Mouse (Mus musculus): Measurements from ENCODE around the gene Lin7a. TPM values are rescaled to one million over a fixed set of nuclear protein-coding genes. Genes with fewer than 3 reads are reported as not detected.

Gene Lin7a
- polyA plus RNA-seq, 1 experiment, result 0.49 TPM

GRCm38 (mm10) chr10:107323865-107324264, 52.4 kb downstream of the Lin7a start:
- DNase-seq (ENCODE audit: low read depth), result no peak

- no peak for DNase-seq (ENCODE audit: low read depth)
Observed at GRCm38 (mm10) chr10:107325558-107325957, 54.1 kb downstream of the Lin7a start.

- DNase-seq (ENCODE audit: low read depth), result no peak
Observed at GRCm38 (mm10) chr10:107339524-107339923, 68.0 kb downstream of the Lin7a start.

- DNase-seq (ENCODE audit: low read depth), result no peak
Observed at GRCm38 (mm10) chr10:107341151-107341550, 69.7 kb downstream of the Lin7a start.

GRCm38 (mm10) chr10:107344200-107344599, 72.7 kb downstream of the Lin7a start:
- no peak for DNase-seq (ENCODE audit: low read depth)

- no peak for DNase-seq (ENCODE audit: low read depth)
Observed at GRCm38 (mm10) chr10:107347842-107348241, 76.4 kb downstream of the Lin7a start.

GRCm38 (mm10) chr10:107351696-107352485, 80.4 kb downstream of the Lin7a start:
- no peak for DNase-seq (ENCODE audit: low read depth)

- no peak for DNase-seq (ENCODE audit: low read depth)
Observed at GRCm38 (mm10) chr10:107353483-107353882, 82.0 kb downstream of the Lin7a start.

- no peak for DNase-seq (ENCODE audit: low read depth)
Observed at GRCm38 (mm10) chr10:107358443-107359040, 87.1 kb downstream of the Lin7a start.

- DNase-seq (ENCODE audit: low read depth), result no peak
Observed at GRCm38 (mm10) chr10:107359296-107359695, 87.8 kb downstream of the Lin7a start.

- no peak for DNase-seq (ENCODE audit: low read depth)
Observed at GRCm38 (mm10) chr10:107361546-107361945, 90.1 kb downstream of the Lin7a start.

- no peak for DNase-seq (ENCODE audit: low read depth)
Observed at GRCm38 (mm10) chr10:107362026-107362425, 90.5 kb downstream of the Lin7a start.

GRCm38 (mm10) chr10:107363049-107363816, 91.7 kb downstream of the Lin7a start:
- no peak for DNase-seq (ENCODE audit: low read depth)

- DNase-seq (ENCODE audit: low read depth), result no peak
Observed at GRCm38 (mm10) chr10:107377218-107377617, 105.7 kb downstream of the Lin7a start.

- DNase-seq (ENCODE audit: low read depth), result no peak
Observed at GRCm38 (mm10) chr10:107381143-107381746, 109.8 kb downstream of the Lin7a start.

GRCm38 (mm10) chr10:107383825-107384224, 112.3 kb downstream of the Lin7a start:
- no peak for DNase-seq (ENCODE audit: low read depth)

- no peak for DNase-seq (ENCODE audit: low read depth)
Observed at GRCm38 (mm10) chr10:107389505-107389904, 118.0 kb downstream of the Lin7a start.

GRCm38 (mm10) chr10:107405347-107405746, 133.9 kb downstream of the Lin7a start:
- DNase-seq (ENCODE audit: low read depth), result no peak

- DNase-seq (ENCODE audit: low read depth), result no peak
Observed at GRCm38 (mm10) chr10:107418306-107418705, 146.8 kb downstream of the Lin7a start.

GRCm38 (mm10) chr10:107436967-107437366, 165.5 kb downstream of the Lin7a start:
- no peak for DNase-seq (ENCODE audit: low read depth)

- DNase-seq (ENCODE audit: low read depth), result no peak
Observed at GRCm38 (mm10) chr10:107442781-107443180, 171.3 kb downstream of the Lin7a start.
